Mouse (Mus musculus) kidney, adult 2 months (tissue): ENCODE results near the gene Olfr1033.

Source experiments
- CTCF ChIP-seq: fragments of 200-500 bp; conservative IDR thresholded peaks from 2 replicates; pipeline ENCODE4 v1.5.1; 2011; ENCODE audit warnings: low read depth, mild to moderate bottlenecking, control low read depth, low read length, moderate library complexity, mixed read lengths; ENCODE audit not compliant: insufficient read depth, insufficient read length
- POLR2A ChIP-seq: fragments of 200-500 bp; IDR thresholded peaks from one replicate; pipeline ENCODE4 v1.6.1; 2011; ENCODE audit warnings: low read depth, low read length, control low read depth

DNA sequence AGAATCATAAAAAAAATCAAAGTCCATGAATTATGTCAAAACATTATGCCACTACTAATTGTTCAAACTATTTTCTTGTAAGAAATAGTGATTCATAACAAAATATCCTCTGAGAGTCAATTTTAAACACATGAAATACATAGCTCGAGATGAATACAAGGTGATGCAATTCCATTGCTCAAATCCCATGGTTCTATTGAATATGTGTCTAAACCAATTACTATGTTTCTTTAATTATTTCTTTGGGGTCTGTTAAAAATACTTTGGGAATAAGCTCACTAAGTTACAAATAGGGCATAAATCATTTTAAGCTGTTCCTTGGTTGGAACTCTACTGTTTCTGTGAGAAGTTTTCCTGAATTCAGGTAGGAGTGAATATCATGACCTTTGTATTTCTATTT lies 41.5 kb upstream of the Olfr1033 start, which contains the start of gene Olfr1030:
- no peak for TF ChIP-seq CTCF
- no peak for TF ChIP-seq POLR2A
